Mouse (Mus musculus) embryo, embryonic 11 days (tissue): ENCODE results near the gene Pdzd2.
A peak's percentile ranks its signal among the peaks of the same experiment; 100 is the strongest.

Experiments used
- DNase-seq: peaks from one replicate; pipeline ENCODE4 v3.0.0-alpha.2; 2015

Gene Pdzd2

DNA sequence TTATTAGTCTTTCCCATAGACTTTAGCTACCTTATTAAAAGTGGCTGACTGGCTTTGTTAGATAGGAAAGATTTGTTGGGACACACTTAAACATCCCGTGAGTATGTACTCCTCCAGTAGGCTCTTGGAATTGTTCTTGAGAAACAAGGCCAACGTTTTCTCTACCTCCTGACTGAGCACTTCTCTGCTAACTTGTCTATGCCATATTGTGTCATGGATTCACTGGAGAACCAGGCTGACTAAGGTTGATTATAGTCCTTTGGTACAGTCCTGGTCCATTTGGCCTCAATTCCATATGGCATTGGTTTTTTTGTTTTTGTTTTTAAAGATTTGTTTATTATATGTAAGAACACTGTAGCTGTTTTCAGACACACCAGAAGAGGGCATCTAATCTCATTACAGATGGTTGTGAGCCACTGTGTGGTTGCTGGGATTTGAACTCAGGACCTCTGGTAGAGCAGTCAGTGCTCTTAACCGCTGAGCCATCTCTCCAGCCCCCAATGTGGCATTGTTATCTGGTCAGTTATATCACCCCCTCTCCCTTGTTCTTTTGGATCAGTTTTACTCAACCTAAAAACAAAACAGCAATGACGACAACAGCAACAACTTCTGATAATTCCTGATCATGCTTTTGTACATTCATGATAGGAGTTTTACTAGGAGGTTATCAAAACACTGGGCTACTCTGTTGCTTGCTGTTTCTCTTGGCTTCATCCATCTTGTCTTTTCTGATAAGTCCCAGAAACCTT lies 402.5 kb downstream of the Pdzd2 start:
- no peak for DNase-seq

DNA sequence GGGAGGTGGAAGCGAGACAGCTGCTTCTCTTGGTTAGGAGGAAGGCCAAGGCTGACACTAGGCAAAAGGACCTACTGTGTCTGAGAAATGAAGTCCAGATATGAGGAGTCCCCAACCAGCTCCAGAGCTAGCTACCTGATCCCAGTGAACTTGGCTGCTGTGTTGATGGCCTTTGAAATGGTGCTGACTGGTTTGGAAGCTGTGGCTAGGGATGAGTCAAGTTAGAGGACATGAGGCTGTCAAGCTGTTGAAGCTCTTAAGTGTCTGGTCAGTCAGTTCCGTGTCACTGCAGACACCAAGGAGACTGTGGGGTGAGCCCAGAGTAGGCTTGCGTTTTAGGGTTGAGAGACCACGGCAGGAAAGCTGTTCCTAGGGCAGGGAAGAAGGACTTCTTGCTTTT lies 405.3 kb downstream of the Pdzd2 start:
- DNase-seq = no peak

DNA sequence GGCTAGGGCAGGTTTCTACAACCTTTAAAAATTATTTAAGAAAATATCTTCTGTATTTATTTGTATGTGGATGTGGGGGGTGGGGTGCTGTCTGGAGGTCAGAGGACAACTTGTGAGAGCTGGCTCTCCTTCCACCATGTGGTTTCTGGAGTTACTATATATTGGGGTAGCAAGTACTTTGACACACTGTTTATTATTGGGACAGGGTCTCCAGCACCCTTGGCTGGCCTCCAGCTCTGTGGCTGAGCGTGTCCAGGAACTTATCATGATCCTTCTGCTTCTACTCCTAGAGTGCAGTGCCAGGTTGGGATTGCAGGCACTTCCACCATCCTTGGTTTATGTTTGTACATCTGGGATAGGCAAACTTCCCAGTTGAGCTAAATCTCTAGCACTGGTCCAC lies 408.4 kb downstream of the Pdzd2 start:
- DNase-seq = no peak

DNA sequence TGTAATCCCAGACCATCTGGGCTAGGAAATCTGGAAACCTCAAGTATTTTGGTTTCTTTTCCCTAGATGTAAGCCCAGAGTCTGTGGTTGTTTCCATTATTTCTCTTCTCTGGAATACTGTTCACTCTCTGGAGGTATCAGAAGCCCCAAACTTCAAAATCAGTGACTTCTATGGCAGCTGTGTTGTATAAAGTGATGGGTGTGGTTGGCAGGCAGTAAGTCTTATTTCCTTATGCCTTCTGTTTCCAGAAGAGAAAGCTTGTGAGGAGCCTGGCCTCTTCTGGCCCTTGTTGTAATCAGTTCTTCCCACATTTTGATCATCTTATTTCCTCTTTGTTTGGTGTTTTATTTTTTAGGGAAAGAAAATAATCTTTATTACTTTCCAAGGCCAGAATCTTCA lies 408.8 kb downstream of the Pdzd2 start:
- DNase-seq = no peak

DNA sequence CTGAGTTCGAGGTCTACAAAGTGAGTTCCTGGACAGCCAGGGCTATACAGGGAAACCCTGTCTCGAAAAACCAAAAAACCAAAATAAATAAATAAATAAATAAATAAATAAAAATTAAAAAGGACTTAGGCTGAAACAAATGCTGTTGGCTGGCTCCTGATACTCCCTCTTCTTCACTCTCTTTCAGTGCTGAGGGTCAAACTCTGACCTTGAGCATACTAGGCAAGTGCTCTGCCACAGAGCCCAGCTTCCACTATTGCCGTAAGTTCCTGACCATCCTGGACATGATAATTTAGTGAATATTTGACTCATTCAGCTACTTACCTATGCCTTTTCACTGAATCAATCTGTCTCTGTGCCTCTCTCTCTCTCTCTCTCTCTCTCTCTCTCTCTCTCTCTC lies 409.3 kb downstream of the Pdzd2 start:
- DNase-seq = no peak

DNA sequence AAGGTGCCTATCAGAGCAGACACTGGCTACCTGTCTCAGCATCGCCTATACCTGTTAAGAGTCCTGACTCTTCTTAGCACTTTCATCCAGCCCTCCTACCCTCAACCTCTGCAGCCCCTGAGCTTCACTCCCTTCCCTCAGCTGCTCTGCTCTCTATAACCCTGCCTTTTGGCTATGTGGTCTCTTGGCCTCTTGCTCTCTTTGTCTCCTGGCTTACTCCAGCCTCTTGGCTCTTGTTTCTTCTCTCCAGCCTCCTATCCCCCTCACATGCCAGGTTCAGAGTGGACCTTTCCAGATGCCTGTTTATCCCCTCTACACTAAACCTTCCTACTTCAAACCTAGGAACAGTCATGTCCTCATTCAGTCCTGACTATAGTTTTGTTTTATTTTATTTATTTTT lies 415.4 kb downstream of the Pdzd2 start:
- DNase-seq = no peak

DNA sequence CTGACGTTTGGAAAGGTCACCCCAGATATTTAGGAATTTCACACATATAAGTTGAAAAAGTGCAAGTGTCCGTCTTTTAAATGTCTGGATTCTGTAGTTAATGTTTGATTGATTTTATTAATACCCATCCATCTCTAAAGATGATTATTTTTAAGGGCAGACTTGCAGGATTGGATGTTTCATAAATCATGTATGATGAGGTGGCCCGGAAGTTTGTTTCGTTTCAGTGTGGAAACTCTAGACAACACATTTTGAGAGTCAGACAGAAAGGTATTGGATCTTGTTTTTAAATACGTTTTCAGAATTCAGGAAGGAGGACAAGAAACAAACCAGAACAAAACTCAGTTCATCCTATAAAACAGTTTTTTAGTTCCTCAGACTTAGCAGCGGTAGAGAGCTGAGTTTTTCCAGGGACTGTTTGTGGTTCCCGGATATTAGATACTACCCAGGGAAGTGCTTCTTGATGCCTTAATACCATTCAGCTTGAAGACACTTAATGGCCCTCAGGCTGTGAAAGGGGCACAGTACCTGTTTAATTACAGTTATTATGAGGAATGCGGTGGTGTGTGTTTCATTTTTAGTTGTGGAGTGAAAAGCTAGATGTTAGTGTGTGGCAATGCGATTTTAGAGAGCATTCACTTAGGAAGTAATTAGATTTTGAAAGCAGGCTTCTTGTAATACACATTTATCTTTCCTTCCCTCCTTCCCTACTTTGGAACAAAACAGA lies 416.9 kb downstream of the Pdzd2 start:
- peak; percentile 18 for DNase-seq

DNA sequence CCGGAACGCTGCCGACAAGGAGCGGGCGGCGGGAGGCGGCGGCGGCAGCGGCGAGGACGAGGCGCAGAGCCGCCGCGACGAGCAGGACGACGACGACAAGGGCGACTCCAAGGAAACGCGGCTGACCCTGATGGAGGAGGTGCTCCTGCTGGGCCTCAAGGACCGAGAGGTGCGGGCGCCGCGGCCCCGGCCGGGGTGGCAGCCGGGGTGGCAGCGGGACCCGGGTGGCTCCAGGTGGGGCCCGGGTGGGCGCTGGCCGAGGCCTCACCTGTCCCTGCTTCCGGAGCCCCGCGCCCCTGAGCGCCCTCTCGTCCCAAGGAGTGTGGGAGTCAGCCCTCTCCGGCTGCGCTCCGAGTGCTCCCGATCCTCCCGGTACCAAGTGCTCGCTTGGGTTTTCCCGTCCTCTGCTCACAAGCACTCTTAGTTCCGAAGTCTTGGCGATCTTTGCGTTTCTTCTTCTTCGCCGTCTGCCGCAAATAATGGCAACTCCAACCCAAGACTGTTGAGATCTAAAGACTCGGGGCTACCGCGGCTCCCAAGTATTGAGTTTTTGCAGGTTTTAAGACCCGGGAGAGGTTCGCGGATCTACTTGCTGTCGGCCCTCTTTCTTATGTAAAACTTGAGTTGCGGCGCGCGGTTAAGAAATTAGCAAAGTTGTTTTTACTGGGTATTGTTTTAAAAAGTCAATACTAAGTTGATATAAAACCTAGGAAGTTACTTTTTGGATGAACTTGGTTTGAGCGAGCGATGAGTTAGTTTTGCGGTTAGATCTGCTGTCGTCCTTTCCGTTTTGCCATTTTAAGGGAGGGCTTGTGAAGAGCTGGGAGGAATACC lies 417.7 kb downstream of the Pdzd2 start, which contains the start of gene 1810049J17Rik:
Gene 1810049J17Rik, minus strand, starts transcription at position 112 of the 834 bp plus-strand sequence.
- peak; percentile 63 for DNase-seq

DNA sequence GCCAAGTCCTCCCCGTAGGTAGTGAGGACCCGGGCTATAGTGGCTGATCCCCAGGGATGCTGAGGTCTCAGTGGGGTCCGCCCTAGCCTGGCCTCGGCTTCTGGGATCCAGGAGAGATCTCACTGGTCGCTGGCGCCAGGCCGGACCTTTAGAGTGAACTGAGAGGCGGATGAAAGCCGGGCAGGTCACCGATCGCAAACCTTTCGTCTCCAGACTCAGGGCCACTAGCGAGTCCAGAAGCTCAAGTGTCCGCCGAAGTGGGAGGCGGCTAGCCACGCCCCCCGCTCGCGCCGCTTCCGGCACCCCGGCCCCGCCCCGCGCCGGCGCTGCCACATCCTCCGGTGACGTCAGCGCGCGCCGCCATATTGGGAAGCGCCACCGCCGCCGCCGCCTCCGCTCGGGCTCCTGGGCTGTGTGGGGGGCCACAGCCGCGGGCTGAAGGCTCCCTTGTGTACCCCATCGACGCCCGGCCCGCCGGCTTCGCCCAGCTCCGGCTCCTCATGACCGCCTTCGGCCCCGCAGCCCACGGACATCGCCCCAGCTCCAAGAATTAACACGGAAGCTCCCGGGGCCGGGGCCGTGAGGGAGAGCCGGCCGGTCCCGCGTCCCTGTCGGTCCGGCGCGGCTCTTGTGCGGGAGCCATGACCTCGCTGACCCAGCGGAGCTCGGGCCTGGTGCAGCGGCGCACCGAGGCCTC lies 418.5 kb downstream of the Pdzd2 start, which contains the start of gene Golph3:
Gene Golph3, plus strand, starts transcription at position 360 of the 697 bp plus-strand sequence.
- peak; percentile 98 for DNase-seq

DNA sequence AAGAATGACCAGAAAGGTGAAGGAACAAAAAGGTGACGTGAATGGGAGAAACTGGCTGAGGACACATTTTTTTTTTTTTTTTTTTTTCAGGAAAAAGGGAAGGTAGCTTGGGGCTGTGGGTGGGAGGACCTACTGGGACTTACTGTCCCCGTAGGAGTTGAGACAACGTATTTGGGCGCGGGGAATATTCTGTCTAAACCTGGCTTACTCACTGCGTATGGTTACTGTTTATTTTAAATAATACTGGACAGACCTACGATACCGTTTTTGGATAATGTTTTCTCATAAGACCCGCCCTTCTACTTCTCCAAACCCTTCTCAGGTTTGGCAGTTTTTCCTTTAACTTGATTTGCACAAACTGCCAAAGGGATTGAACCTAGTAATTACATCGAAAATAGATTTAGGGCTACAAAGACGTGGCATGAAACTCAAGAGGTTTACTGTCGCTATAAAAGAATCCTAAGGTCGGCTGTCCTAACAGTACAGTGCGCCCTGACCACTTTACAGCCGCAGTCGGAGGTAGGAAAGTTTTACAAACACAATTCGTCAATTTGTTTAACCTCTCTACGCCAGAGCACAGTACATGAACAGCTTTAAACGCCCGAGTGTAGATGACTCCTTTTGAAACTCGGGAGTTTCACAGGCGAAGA lies 419.2 kb downstream of the Pdzd2 start:
- DNase-seq = no peak

DNA sequence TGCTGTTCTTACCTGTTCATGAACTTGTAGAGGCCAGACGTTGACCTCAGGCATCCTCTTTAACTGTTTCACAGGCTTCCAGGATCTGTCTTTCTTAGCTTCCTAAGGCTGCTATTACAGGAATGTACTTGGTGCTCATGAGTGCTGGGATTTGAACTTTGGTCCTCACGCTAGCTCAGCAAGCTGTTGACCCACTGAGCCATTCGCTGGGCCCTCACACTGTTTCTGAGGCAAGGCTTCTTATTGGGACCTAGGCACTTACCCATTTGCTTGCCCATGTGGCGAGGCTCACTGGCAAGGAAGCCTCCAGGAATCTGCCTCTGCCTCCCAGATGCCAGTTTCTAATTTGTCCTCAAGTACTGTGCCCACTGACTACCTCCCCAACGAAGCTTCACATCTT lies 419.8 kb downstream of the Pdzd2 start:
- no peak for DNase-seq

DNA sequence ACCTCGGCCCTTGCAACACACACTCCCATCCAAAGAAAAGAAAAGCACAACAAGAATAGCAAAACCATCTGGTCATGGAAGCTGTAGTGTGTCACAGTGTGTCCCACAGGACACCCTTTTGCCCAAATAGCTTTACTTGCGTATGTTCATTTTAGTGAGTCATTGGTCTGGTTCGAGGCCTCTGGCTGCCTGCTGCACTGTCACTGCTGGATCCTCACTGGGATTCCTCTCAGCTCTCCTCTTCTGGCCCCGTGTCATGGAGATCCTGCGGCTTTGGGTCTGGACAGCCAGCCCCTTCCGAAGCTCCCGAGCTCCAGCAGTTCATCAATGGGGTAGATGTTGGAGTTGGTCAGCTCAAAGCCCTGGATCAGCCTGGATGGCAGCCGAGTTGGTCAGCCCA lies 421.3 kb downstream of the Pdzd2 start:
- DNase-seq = no peak

DNA sequence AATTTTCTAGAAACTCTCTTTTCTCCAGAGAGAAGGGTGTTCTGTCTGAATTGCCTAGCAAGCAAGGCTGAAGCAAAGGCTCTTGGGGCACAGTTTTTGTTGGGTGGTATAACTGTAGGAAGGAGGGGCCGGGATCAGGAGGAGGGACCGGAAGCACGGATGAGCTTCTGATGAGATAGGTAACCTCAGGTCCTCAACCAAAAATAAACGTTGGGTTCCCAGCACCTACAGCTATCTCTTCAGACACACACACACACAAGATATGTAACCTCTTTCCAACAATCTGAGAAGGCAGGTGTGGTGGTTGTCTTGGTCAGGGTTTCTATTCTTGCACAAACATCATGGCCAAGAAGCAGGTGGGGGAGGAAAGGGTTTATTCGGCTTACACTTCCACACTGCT lies 422.4 kb downstream of the Pdzd2 start:
- no peak for DNase-seq

DNA sequence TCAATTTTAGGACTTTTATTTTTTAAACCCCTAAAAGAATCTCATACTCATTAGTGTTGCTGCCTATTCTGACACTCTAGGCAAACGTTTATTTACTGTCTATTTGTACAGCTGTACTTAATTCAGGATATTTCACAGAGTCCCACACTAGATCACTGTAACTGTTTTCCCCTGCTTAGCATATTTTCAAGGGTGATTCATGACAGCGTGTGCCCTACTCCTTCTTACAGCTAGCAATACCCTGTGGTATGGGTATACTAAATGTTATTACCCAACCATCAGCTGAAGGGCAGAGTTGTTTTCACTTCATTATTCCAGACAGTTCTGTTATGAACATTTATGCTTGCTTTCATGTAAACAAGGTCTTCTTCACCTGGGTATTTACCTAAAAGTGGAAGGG lies 423.7 kb downstream of the Pdzd2 start:
- DNase-seq = no peak

DNA sequence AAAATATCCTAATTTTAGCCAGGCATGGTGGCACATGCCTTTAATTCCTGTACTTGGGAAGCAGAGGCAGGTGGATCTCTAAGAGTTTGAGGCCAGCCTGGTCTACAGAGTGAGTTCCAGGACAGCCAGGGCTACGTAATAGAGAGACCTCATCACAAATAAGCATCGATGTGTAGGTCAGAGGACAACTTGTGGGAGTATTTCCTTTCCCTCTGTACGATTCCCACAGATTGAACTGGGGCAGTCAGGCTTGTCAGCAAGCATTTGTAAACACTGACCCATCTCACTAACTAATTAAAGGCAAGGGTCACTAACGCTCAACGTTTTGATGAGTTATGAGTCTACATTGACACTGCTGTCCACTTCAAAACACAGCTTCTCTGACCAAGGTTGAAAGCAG lies 425.1 kb downstream of the Pdzd2 start:
- DNase-seq = no peak

DNA sequence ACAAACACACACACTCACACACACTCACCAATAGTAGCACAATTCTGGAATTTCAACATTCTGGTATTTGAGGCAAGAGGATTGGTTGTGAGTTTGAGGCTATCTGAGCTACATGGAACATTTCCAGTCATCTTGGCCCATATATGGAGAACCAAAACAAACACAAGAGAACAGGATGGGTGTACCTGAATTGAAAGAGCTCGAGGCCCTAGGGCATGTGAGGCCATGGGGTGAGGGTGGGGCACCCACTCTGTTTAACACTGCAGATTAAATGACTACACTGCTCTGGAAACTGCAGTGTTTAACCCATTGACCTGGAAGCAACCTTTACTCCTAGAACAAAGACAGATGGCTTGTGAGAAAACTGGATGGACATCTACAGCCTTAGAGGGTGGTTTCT lies 426.5 kb downstream of the Pdzd2 start:
- no peak for DNase-seq

DNA sequence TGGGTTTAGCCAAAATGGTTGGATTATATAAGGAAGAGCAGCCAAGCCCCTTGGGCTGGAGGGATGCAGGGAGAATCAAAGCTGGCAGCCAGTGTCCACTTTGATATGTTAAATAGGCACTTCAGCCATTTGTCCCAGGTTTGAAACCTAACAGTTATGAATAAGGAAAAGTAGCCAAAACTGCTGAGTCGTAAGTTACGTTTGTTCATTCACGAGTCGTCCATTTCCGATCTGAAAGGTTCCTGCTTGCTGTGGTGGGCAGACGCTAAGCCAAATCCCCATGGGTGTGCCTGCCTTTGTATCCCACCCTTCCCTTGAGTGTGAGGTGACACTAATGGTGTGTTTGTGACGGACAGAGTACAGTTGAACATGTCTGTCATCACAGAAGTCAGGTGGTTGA lies 428.3 kb downstream of the Pdzd2 start:
- DNase-seq = no peak

DNA sequence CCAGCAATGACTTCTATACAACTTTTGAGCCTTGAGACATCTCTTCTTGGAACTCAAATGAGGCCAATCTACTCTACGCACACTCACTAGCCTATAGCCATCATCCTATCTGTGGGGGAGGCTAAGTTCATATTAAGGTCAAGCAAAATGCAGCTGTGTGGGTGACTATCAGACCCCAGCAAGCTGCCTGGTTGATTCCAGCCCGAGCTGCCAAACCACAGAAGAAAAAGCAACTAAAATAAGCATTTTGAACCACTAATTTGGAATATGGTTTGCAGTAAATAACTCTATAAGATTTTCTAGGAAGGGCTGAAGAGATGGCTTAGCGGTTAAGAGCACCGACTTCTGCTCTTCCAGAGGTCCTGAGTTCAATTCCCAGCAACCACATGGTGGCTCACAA lies 429.0 kb downstream of the Pdzd2 start:
- no peak for DNase-seq
